Mouse (Mus musculus) Patski (cell line): ENCODE data around the gene Slco2a1. TPM values are rescaled to one million over a fixed set of nuclear protein-coding genes. Genes with fewer than 3 reads are reported as not detected.

Experiments used
- ATAC-seq: fragments of 100-300 bp; one replicate; pipeline ENCODE4 v1.8.0; 2021
- CTCF ChIA-PET: fragments of 350-600 bp; sonication (Branson Sonifier 250); formaldehyde crosslinking; loops from one replicate; lab custom pipeline; 2022; ENCODE audit warnings: inconsistent platforms; lab: Charles Lee
- POLR2A ChIA-PET: fragments of 350-600 bp; sonication (Branson Sonifier 250); formaldehyde crosslinking; loops from one replicate; lab custom pipeline; 2022; ENCODE audit warnings: antibody characterized with exemption, inconsistent platforms; lab: Charles Lee
- DNase-seq: peaks from one replicate; pipeline ENCODE4 v3.0.0-alpha.2; 2011; ENCODE audit warnings: low read depth, low spot score
- H3K27me3 ChIP-seq: fragments of 371-371 bp; one replicate; pipeline ENCODE4 v1.5.1; 2021
- CTCF ChIP-seq: fragments of 100-300 bp; IDR thresholded peaks from one replicate; pipeline ENCODE4 v1.5.1; 2021
- in situ Hi-C: fragments of 300-500 bp; cut with MboI; formaldehyde crosslinking; loops from 3 replicates; pipeline ENCODE4 v1.11.1; 2018; ENCODE audit warnings: low pct_unique_long_range_greater_than_20kb, mixed read lengths
- polyA plus RNA-seq: library from polyadenylated mRNA; unstranded; gene quantifications from one replicate; pipeline ENCODE4 v1.2.3, GENCODE M21; 2021

Gene Slco2a1
- polyA plus RNA-seq, 1 experiment from 2014 or later: 14.9 TPM

DNA sequence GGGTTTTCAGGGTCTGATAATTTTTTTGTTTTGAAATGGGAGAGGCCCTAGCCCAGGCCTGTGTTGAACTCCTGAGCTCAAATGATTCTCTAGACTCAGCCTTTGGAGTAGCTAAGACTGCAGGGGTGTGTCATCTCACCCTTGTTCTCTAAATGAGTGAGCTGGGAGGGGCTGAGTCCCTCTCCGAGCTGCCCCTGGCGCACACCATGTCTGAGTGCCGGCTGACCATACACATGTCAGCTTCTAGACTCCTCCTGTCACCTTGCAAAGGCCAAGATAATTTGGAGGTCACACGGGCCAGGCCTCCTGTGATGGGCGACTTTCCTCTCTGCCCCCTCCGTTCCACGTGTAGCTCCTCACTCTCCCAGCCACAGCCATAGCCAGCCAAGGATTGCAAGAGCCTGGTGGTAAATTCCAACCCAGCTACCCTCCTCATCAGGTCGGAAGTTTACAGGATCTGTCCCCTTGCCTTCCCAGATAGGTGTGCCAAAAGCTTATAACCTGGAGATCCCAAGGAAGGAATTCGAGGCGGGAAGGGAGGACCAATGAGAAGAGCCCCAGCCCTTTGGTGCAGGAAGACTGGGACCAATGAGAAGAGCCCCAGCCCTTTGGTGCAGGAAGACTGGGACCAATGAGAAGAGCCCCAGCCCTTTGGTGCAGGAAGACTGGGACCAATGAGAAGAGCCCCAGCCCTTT, 26.3 kb upstream of the Slco2a1 start:
- DNase-seq (no peak), ATAC-seq (no peak)
- ChIA-PET POLR2A (interaction anchor here (1.1 kb wide), 1 partner anchor 10 kb away, joined by 3 read pairs; no protein-coding TSS in a partner anchor), CTCF (no interaction called here)
- in situ Hi-C loops: no loop called here
- H3K27me3 ChIP-seq: no peaks in the 10 kb centered on the region
- TF ChIP-seq CTCF: no peak

DNA sequence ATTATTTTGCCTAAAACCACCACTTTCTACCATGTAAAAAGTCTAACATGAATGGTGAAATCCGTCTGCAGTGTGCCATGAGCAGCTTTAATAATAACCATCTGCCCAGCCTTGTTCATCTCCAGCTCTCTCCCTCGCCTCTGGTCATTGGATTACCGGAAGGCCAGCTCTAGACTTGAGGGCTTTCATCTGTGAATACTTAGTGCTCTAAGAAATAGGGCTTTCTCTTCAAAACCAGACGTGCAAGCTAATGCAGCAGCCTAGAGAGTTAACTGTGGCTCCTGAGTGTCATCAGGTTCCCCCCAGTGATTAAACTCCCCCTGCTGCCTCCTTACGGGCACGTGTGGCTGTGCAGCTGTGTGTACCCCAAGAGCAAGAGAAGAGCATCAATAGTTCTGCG, 25.2 kb upstream of the Slco2a1 start:
- no peak for TF ChIP-seq CTCF
- in situ Hi-C loops: no loop called here
- ChIA-PET POLR2A (interaction anchor here (1.1 kb wide), 1 partner anchor 12 kb away, joined by 3 read pairs; no protein-coding TSS in a partner anchor), CTCF (no interaction called here)
- H3K27me3 ChIP-seq: no peaks in the 10 kb centered on the region
- ATAC-seq (no peak), DNase-seq (no peak)

DNA sequence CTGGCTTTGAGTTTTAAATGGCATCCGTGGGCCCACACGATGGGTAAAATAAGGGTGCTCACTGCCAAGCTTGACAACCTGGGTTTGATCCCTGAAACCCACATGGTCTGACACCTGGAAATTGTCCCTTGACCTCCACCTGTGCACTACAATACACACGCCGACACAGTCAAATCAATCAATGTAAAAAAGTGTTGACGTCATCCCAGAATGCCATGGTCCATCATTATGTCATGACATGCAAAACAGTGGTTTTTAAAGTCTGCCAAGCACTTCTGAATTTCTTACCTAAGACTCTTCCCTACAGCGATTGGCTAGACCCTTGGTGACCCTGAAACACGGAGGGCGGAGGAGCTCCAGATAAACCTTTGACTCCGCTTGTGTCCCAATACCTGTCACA, 23.9 kb upstream of the Slco2a1 start:
- CTCF ChIA-PET: no interaction called here
- DNase-seq (no peak), ATAC-seq (no peak)
- no peak for TF ChIP-seq CTCF
- POLR2A ChIA-PET: interaction anchor here (1.0 kb wide), 1 partner anchor 10 kb away, joined by 8 read pairs; no protein-coding TSS in a partner anchor
- H3K27me3 ChIP-seq: no peaks in the 10 kb centered on the region
- in situ Hi-C loops: no loop called here

DNA sequence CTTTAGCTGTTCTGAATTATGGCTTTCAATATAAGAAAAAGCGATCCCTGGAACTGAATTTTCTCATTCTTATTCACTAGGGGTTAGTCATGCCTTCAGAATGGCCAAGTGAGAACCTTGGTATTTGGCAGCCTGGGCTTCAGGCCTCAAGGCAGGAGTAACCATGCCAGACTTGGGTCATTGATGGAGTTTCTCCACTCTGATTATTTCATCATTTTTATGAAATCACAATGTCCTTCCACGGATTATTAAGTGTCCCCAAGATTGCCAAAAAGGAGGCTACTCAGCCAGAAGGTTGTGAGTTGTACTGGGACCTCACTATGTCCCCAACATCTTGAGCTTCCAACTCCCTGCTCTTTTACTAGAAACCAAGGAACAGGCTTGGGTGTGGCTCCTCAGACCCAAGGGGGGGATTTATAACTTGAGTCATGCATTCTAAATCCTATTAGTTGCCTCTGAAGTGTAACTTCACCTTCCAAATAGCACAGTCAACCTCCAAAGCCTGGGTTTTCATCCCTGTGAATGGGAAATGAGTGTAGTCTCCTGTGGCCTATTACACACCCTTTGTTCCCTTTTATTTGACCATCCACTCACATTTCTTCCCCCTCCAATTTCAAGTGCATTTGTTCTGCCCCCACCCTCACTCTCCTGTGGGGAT, 16.0 kb upstream of the Slco2a1 start:
- H3K27me3 ChIP-seq: no peaks in the 10 kb centered on the region
- CTCF ChIA-PET: interaction anchor here (1.2 kb wide), 1 partner anchor 22 kb away, joined by 3 read pairs; no protein-coding TSS in a partner anchor
- peak; percentile 89 for ATAC-seq
- in situ Hi-C loops: no loop called here
- no peak for DNase-seq
- POLR2A ChIA-PET: no interaction called here
- TF ChIP-seq CTCF: no peak

DNA sequence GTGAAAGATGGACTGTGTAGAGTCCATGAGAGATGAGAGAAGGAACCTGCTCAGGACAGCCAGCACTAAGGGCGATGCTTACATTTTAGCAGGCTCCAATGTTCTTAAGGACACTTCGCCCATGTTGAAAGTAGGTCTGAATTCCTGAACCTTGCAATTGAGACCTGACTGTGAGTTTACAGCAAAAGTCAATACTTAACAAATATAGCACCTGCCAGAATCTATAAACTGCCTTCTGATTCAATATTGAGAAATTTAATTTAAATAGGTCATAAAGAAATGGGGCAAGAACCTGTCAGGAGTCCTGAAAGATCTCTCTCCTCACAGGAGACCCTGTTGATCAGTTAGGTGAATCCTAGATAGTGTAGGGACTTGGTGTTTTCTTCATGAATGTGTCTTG, 12.6 kb upstream of the Slco2a1 start:
- ChIA-PET POLR2A (no interaction called here), CTCF (interaction anchor here (1.2 kb wide), 1 partner anchor 9 kb away, joined by 3 read pairs; no protein-coding TSS in a partner anchor)
- DNase-seq: no peak
- no peak for TF ChIP-seq CTCF
- in situ Hi-C loops: no loop called here
- ATAC-seq: no peak
- no peaks in the 10 kb centered on the region for H3K27me3 ChIP-seq

DNA sequence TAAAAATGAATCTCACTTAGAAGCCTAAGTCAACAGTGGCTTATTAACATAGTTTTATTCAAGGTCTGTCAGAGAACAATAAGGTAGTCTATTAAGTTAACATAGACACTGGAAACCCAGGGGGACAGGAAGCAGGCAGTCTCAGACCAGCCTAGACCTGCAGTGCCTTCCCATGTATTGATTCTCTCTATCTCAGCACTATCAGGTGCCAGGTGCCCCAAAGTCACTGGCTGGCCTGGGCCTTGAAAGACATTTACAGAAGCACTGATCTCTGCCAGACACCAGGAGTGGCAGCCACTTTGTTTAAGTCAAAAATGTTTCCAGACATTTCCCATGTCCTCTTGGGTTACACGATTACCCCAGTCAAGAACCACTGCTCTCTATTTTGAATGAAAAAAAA, 11.4 kb upstream of the Slco2a1 start:
- ChIA-PET CTCF (interaction anchor here (1.2 kb wide), 1 partner anchor 8 kb away, joined by 3 read pairs; no protein-coding TSS in a partner anchor), POLR2A (no interaction called here)
- in situ Hi-C loops: no loop called here

DNA sequence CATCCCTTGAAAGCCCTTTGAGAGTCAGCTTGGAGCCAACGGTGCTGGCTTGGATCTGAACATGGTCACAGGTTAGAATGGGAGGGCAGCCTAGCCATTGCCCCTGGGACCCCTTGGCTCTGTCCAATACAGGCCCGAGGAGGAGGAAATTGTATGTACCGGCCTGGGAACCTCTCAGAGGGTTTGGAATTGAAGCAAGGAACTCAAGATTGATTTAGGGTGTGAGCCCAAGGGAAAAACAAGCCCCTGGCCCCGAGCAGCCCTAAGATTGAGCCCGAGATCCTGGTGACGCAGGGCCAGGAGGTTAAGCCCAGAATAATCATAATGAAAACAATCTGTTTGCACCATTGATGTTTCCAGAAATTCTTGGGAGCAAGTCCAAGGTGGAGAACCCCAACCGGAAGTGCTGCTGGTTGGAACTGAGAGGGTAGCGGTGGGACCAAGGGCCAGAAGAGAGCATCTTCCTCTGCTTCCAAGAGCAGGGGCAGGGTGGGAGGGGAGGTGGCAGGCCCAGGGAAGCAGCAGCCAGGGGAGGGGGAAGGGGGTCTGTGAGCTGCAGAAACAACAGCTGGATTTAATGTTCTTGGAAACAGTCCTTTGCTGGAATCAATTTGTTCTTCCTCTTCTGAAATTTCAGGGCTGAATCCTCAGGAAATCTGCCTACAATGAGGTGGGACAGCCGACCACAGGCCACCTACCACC, 10.6 kb upstream of the Slco2a1 start:
- H3K27me3 ChIP-seq: no peaks in the 10 kb centered on the region
- DNase-seq: no peak
- no peak for TF ChIP-seq CTCF
- ChIA-PET CTCF (no interaction called here), POLR2A (no interaction called here)
- ATAC-seq: no peak
- in situ Hi-C loops: no loop called here

More for the DNA sequence above, 11.4 kb upstream of the Slco2a1 start:
- TF ChIP-seq CTCF: no peak
- no peak for DNase-seq
- ATAC-seq: no peak
- no peaks in the 10 kb centered on the region for H3K27me3 ChIP-seq

DNA sequence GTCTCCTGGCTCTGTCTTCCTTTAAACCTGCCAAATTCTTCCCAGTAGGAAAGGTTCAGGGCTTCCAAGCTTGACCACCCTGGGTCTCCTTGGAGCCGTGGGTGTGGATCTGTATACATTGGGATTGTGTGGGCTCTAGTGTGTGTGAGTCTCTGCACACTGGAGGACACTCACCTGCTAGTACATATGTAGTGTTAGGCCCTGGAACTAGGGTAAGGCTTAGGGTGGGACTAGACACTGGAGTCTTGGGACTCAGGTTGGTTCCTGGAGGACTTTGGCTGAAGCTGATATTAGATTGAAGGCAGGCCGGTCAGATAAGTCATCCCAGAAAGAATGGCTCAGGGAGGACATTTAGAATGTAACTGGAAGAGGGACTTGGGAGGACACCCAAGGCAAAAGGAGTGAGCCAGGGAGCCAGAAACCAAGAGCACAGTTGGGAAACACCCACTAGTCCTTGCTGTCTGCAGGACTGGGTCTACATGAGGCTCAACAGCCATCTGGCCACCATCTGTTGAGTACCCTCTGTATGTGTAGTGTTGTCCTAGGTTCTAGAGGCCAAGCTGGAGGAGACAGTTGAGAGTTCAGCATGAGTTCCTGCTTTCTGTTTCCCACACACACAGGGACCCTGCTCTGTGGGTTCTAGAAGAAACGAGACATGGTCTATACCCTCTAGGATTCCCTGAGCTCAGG, 9.4 kb upstream of the Slco2a1 start:
- no peak for DNase-seq
- TF ChIP-seq CTCF: no peak
- ChIA-PET POLR2A (no interaction called here), CTCF (interaction anchor here (1.3 kb wide), 1 partner anchor 9 kb away, joined by 3 read pairs; the partner anchor contains the start of gene Slco2a1)
- no peak for ATAC-seq
- in situ Hi-C loops: no loop called here
- no peaks in the 10 kb centered on the region for H3K27me3 ChIP-seq

DNA sequence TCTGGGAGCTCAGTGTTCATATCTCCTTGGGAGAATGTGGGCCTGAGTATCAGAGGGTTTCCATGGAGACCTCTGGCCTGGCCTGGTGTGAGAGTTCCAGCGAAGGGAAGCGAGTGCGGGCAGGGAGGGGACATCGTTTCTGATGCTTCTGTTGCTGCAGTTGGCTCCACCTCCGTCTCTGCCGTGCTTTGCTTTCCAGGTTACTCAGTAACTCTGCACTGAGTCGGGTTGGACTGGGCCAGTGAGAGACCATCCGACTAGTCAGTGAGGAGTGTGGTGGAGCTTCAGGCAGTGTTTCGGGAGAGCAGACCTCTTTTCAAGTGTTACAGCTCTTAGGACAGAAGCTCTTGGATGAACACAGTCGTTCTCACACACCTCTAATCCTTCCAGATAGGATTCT, 8.6 kb upstream of the Slco2a1 start:
- no peaks in the 10 kb centered on the region for H3K27me3 ChIP-seq
- TF ChIP-seq CTCF: no peak
- ATAC-seq: no peak
- DNase-seq: no peak
- in situ Hi-C loops: no loop called here
- POLR2A ChIA-PET: no interaction called here
- CTCF ChIA-PET: interaction anchor here (1.3 kb wide), 1 partner anchor 9 kb away, joined by 3 read pairs; the partner anchor contains the start of gene Slco2a1

DNA sequence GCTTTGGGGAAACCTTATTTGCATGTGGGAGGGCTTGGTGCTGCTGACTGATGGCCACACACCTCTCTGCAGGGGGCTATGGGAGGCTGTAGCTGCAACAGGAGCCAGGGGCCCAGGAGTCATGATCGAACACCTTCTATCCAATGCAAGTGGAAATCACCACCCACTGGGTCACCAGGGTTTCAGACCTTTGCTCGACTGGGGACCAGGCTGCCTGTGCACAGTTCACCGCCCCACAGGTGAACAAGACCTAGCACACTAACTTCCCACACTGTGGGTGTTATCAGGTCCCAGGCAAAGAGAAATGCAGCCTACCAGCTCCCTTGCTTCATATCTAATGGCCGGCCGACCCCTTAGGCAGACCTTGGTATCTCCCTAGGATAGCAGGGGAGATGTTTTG, 8.1 kb upstream of the Slco2a1 start:
- ATAC-seq: no peak
- no peak for DNase-seq
- POLR2A ChIA-PET: no interaction called here
- CTCF ChIA-PET: no interaction called here
- TF ChIP-seq CTCF: no peak
- in situ Hi-C loops: no loop called here
- H3K27me3 ChIP-seq: no peaks in the 10 kb centered on the region
